Mouse (Mus musculus) inflammation-experienced regulatory T-cells, adult 6 months (primary cell): ENCODE measurements around the gene Ankrd44. TPM values are rescaled to one million over a fixed set of nuclear protein-coding genes. Genes with fewer than 3 reads are reported as not detected.

Source experiments
- ATAC-seq: one replicate; pipeline ENCODE4 v1.8.0; 2017
- polyA plus RNA-seq, 3 experiments: library from polyadenylated mRNA; unstranded; fragments of 100-300 nt; shearing (Covaris generic); gene quantifications; one replicate each; pipeline ENCODE4 v1.2.1; 2017

Gene Ankrd44
- polyA plus RNA-seq, 3 experiments from 2014 or later = 141 to 193 (median 187) TPM

DNA sequence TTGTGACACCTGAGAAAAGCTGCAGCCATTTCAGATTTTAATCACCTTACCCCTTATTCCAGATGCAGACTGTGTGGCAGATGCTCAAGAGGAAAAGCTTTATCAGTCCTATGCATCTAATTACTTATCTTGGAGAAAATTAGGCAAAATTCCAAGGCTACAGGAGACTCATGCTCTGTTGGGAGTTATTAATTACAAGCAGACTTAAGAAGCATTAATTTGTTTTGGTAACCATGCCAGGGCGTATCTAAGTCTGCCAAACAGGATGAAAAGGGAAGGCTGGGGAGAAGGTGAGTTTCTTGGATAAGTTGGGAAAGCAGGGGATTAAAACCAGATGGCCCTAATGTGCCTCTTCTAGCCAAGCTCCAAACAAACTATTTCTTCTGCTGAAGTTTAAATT lies 222.7 kb downstream of the Ankrd44 start:
- ATAC-seq = no peak

DNA sequence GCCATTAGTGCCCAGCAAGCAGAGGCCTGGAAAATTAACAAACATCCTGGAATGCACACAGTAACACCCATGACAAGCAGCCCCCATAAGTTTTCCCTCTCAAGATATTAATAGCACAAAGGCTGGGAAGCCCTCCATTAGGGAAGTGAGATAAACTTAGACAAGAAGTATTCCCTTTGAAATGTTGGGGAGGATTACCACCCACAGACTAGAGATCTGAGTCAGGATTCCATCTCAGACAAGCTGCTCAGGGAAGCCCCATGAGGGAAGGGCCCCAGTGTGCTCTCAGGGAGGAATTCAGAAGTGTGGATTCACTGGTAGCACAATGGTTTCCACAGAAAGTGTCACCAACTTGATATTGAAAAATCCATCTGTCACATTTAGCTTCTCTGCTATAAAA lies 223.3 kb downstream of the Ankrd44 start:
- ATAC-seq = no peak

- no peak for ATAC-seq
Measured at GRCm38 (mm10) chr1:54695396-54695795, 230.8 kb downstream of the Ankrd44 start.

- no peak for ATAC-seq
Measured at GRCm38 (mm10) chr1:54691824-54692223, 234.4 kb downstream of the Ankrd44 start.

- no peak for ATAC-seq
Measured at GRCm38 (mm10) chr1:54690291-54690965, 235.8 kb downstream of the Ankrd44 start.

- ATAC-seq = no peak
Measured at GRCm38 (mm10) chr1:54688441-54688840, 237.7 kb downstream of the Ankrd44 start.

GRCm38 (mm10) chr1:54684316-54684715 lies 241.9 kb downstream of the Ankrd44 start:
- ATAC-seq = no peak

DNA sequence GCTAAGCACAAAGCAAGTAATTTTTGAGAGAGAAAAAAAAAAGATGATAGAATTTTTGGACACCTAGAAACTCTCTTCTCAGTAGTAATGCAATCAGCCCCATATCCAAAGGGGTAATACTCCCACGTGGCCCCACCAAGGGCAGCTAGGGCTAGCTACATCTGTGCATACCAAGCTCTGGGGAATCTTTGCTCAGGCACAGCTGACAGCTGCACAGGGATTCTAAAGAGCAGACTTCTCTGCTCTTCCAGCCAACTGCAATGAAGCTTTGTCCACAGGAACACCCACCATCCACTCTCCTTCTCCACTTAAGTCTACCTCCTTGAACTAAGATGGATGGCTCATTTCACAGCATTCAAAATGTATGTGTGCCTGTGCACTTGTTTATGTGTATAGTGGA lies 246.6 kb downstream of the Ankrd44 start:
- no peak for ATAC-seq

DNA sequence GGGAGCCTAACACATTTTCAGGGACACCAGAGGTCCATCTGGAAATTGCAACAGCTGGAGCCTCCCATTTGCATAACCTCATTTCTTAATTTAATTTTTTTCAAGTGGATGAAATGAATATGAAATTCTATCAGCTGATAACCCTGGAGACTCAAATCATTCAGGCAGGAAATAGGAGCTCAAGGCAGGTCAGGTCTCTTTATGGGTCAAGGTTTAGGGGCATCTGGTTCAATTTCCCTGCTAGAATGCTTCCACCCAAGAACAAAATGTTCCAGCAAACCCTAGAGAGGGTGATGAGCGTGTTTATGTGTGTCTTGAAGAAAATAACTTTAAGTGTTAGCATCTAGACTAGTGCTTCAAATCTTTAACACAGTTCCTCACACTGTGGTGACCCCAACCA lies 248.2 kb downstream of the Ankrd44 start:
- no peak for ATAC-seq

- no peak for ATAC-seq
Measured at GRCm38 (mm10) chr1:54675478-54675877, 250.7 kb downstream of the Ankrd44 start.

DNA sequence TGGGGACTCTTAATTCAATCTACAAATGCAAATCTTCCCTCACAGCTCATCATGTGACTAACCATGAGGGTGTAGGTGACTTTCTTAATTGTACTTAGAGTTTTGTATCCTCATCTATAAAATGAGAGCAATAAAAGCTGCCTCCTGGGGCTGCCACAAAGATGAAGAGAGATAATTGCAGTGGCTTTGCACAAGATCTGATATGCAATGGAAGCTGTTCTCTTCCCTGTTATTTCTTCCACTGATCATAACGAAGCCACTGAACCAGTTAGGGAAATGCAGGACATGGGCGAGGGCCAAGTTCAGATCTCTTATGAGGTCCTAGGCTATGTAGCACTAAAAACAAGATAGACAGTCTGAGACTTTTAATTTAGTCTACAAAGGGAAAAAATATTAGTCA lies 258.2 kb downstream of the Ankrd44 start:
- ATAC-seq = no peak

DNA sequence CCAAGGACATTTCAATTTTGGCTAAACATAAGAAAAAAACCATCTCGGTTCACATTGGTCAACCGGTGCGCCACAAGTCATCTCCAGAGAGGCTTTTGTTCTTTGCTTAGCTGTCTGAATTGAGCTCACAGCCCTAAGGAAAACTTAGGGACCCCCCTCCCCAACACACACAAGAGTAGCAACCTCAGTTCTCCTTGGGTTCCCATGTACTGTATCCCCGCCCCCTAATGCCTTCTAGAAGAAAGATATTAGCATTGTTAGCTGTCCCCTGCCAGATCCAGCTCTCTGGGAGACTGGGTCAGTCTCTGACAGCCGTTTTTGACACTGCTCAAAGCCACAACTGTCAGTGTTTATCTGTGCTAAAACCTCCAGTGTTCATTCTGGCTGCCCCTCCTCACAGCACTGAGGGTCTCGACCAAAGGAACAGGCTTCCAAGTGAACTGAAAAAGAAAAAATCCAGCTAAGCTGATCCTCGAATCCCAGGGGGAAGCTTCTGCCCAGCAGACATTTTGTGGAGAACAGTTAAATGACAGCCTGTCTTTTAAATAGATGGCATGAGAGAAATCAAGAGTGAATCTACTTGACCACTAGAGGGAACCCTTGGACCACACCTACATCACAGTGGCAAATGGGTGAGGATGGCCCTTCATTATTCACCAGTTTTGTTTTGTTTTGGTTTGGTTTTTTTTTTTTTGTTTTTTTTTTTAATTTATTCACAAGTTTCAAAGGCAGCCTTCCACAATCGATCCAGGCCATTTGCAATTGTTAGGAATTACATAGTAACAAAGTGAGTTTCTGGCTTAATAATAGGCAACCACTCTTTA lies 260.4 kb downstream of the Ankrd44 start:
- ATAC-seq = peak; percentile 93

- ATAC-seq = no peak
Measured at GRCm38 (mm10) chr1:54665095-54665494, 261.1 kb downstream of the Ankrd44 start.

DNA sequence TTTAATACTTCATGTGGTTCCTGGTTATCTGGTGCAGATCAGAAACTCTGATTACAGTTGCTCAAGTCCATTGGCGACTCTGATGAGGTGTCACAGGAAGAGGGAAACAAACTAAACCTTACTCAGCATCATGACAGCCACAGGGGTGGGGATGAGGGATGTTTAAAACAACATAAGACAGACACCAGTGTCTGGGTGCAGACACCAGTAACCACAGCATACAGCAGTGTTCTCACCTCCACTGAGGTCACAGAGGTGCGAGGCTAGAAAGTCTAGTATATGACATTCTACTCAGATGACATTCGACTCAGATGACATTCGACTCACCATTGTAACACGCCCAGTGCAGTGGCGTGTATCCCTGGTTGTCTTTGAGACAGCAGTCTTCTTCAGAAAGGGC lies 265.5 kb downstream of the Ankrd44 start:
- ATAC-seq = peak; percentile 60

GRCm38 (mm10) chr1:54658558-54658957 lies 267.6 kb downstream of the Ankrd44 start:
- ATAC-seq = no peak

DNA sequence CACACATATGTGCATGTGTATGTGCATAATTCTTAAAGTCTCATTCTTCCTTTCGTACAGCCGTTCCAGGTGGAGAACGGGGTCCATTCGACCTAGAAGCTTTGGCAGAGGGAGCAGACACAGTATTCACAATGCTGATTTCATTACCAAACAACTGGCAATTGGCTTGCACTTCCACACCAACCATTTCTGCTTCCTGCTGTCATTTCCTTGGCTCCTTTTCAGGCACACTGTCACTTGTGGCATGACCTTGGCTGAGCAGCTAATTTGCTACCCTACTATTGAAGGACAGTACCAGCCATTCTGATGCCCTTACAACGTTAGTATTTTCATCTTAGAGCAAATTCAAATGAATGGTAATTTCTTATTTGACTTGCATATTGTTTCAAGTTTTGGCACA lies 277.9 kb downstream of the Ankrd44 start:
- ATAC-seq = no peak

DNA sequence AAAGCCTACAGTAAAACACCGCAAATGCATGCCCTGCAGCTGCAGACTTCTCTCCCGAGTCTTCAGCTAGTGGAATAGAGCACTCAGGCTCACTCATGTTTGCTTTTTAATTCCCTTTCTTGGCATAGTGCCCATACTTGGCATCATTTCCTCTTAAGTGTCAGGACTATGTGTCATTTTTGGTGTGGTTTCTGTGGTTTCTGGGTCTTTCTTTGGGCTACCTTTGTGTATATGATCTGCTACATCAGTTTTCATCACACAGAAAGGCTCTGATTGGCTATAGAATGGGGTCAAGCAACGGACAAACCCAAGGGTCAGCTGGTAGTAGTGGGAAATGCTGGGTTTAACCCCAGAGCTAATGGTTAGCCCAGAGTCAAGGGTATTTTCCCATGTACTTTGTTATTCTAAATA lies 278.8 kb downstream of the Ankrd44 start:
- ATAC-seq = no peak

DNA sequence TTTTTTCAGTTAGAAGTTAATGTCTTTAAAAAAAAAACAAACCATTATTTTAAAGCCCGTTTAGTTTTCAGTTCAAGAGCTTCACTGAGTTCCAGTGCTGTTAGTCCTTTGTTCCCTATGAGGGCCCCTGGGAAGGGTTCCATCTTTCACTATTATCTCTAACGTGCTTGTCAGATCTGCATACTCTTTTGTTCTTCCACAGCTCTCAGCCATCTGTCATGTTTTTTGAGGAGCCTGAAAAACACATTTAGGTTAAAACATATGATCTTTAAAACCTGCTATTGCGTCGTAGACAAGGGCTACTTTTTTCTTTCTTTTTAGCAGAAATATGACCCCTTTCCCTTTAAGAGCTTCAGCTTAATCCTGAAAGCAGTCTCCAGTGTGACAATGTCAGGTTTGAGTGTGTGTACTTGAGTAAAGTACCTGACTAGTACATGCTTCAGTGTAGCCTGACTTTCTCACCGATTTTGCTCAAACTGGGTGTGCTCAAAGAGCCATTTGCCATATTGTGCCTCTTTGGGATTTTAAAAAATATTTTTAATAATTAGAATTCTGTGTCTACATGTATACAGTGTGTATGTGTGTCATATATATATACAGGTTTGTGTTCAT lies 285.9 kb downstream of the Ankrd44 start:
- no peak for ATAC-seq

DNA sequence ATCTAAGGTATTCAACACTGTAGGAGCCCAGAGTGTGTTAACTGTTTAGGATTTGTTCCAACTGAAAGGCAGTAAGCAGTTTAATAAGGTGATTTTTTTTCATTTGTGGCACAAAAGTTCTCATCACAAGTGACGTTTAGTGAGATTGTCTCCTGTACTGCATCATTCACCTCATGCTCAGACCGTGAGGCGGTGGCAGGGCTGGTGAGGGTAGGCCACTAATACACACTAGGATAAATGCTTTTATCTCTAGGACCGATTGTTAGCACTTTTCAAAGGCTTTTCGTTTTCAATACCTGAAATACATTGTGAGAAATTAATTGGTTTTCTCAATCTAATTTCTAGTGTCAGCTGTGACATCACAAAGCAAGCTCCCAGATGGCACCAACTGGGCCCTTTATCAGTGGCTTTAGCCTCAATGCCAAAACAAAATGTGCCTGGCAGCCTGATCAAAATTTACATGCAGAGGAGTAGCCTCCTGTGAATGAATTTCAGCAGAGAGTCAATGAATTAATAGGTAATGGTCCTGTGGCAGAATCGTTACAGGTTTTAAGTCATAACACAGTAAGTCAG lies 286.6 kb downstream of the Ankrd44 start:
- ATAC-seq = no peak

- no peak for ATAC-seq
Measured at GRCm38 (mm10) chr1:54639076-54639475, 287.1 kb downstream of the Ankrd44 start.

- no peak for ATAC-seq
Measured at GRCm38 (mm10) chr1:54637340-54637739, 288.8 kb downstream of the Ankrd44 start.

- ATAC-seq = no peak
Measured at GRCm38 (mm10) chr1:54629106-54629505, 297.1 kb downstream of the Ankrd44 start.

DNA sequence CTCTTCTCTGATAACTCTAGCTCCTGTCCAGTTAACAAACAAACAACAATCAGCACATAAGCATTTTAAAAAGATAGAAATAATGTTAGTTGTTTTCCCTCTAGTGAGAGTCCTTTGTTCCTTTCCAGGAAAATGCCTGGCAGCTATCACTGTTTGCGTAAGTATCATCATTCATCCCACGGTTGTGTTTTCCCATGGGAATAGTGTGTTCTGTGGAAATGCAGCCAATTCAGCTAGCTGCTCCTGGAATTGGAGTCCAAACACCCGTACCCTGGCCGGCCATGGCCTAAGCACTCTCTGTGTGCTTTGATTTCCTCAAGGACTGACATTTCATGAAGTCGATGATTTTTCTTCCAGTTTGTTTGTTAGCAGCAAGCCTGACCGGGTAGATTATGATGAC lies 311.2 kb downstream of the Ankrd44 start:
- no peak for ATAC-seq
